Mouse (Mus musculus) midbrain, postnatal 0 days (tissue): ENCODE results near the gene Pik3cg. TPM values are rescaled to one million over a fixed set of nuclear protein-coding genes. Genes with fewer than 3 reads are reported as not detected.

Experiments used
- ATAC-seq: fragments of 200-750 bp; cut with Nextera tagmentation; 2 replicates; pipeline ENCODE4 v1.8.0; 2017; ENCODE audit warnings: moderate number of reproducible peaks, mild to moderate bottlenecking, moderate TSS enrichment, moderate library complexity; ENCODE audit not compliant: low FRiP score
- DNase-seq: peaks from one replicate; pipeline ENCODE4 v3.0.0-alpha.2; 2015; ENCODE audit warnings: low spot score
- H3K27ac ChIP-seq: fragments of 300-500 bp; sonication (generic); 2 replicates; pipeline ENCODE4 v1.5.1; 2014; ENCODE audit warnings: low read depth, mild to moderate bottlenecking, low read length, mixed read lengths
- H3K27me3 ChIP-seq: fragments of 300-500 bp; sonication (generic); 2 replicates; pipeline ENCODE4 v1.6.1; 2014; ENCODE audit warnings: low read length, control low read depth, mixed read lengths; ENCODE audit not compliant: insufficient read depth
- H3K36me3 ChIP-seq: fragments of 300-500 bp; sonication (generic); 2 replicates; pipeline ENCODE4 v1.6.1; 2014; ENCODE audit warnings: low read length, control low read depth, mixed read lengths; ENCODE audit not compliant: insufficient read depth
- H3K4me1 ChIP-seq: fragments of 300-500 bp; sonication (generic); 2 replicates; pipeline ENCODE4 v1.6.1; 2014; ENCODE audit warnings: mild to moderate bottlenecking, control low read depth, antibody characterized with exemption, low read length, mixed read lengths; ENCODE audit not compliant: insufficient read depth
- H3K4me2 ChIP-seq: fragments of 300-500 bp; sonication (generic); 2 replicates; pipeline ENCODE4 v1.6.1; 2014; ENCODE audit warnings: low read depth, mild to moderate bottlenecking, low read length, mixed read lengths; ENCODE audit not compliant: poor library complexity, severe bottlenecking
- H3K4me3 ChIP-seq: fragments of 300-500 bp; sonication (generic); 2 replicates; pipeline ENCODE4 v1.5.1; 2014; ENCODE audit warnings: low read depth, mild to moderate bottlenecking, low read length, moderate library complexity
- H3K9ac ChIP-seq: fragments of 300-500 bp; sonication (generic); replicated peaks from 2 replicates; pipeline ENCODE4 v1.6.1; 2014; ENCODE audit warnings: mild to moderate bottlenecking, low read length, moderate library complexity, mixed read lengths; ENCODE audit not compliant: poor library complexity, severe bottlenecking
- H3K9me3 ChIP-seq: fragments of 300-500 bp; sonication (generic); 2 replicates; pipeline ENCODE4 v1.6.1; 2016; ENCODE audit warnings: low read length, control low read depth
- CTCF ChIP-seq: IDR thresholded peaks from 2 replicates; pipeline ENCODE4 v1.5.1; 2016; ENCODE audit warnings: antibody characterized with exemption, mild to moderate bottlenecking
- WGBS: fragments of 180-500 bp; shearing (Covaris S2); extraction: QIAGEN DNeasy Blood & Tissue Kit; methylation state at CpG from one replicate; pipeline ENCODE4 v1.1.7; 2014; 5-methylcytosine and 5-hydroxymethylcytosine counted together
- polyA plus RNA-seq: library from polyadenylated mRNA; unstranded; fragments of >200 nt; fragmentation: Nextera tagmentation; extraction: Ambion mirVana; gene quantifications from 2 replicates; pipeline ENCODE4 v1.2.1, GENCODE M21; 2015
- total RNA-seq: library from RNA; depleted of rRNA; stranded (reverse); fragments of >200 nt; gene quantifications from 2 replicates; pipeline ENCODE4 v1.2.3, GENCODE M21; 2014

Pik3cg gene
- total and polyA plus RNA-seq, 2 experiments from 2014 or later = 0.78 to 1.9 TPM

- H3K4me2 ChIP-seq = no peak overlapping the region
- no peaks in the 10 kb centered on the region for H3K27me3 ChIP-seq
- peak; percentile 30 for DNase-seq
- no peaks in the 10 kb centered on the region for H3K36me3 ChIP-seq
- H3K27ac ChIP-seq = no peak overlapping the region
- ATAC-seq = no peak
- H3K9me3 ChIP-seq = no peaks in the 10 kb centered on the region
- WGBS = 54% methylated on average over 5 of the region's 5 CpGs
- H3K9ac ChIP-seq = no peak overlapping the region
- H3K4me3 ChIP-seq = no peak overlapping the region
- H3K4me1 ChIP-seq = no peaks in the 10 kb centered on the region
- no peak for TF ChIP-seq CTCF
Measured at GRCm38 (mm10) chr12:32237839-32238238, 29.4 kb upstream of the Pik3cg start.

- DNase-seq = no peak
- H3K9me3 ChIP-seq = no peaks in the 10 kb centered on the region
- no peak overlapping the region for H3K4me2 ChIP-seq
- H3K9ac ChIP-seq = no peak overlapping the region
- no peaks in the 10 kb centered on the region for H3K27me3 ChIP-seq
- no peak for TF ChIP-seq CTCF
- 76% methylated on average over 1 of the region's 1 CpGs for WGBS
- ATAC-seq = no peak
- H3K36me3 ChIP-seq = no peaks in the 10 kb centered on the region
- H3K4me3 ChIP-seq = no peak overlapping the region
- H3K4me1 ChIP-seq = no peaks in the 10 kb centered on the region
- no peak overlapping the region for H3K27ac ChIP-seq
Measured at GRCm38 (mm10) chr12:32237139-32237538, 28.7 kb upstream of the Pik3cg start.

GRCm38 (mm10) chr12:32236450-32236849, 28.0 kb upstream of the Pik3cg start:
- H3K9ac ChIP-seq = no peak overlapping the region
- no peak for TF ChIP-seq CTCF

GRCm38 (mm10) chr12:32233871-32234270, 25.4 kb upstream of the Pik3cg start:
- DNase-seq = peak; percentile 48
- no peaks in the 10 kb centered on the region for H3K27me3 ChIP-seq
- no peak for TF ChIP-seq CTCF
- ATAC-seq = no peak
- no peak overlapping the region for H3K27ac ChIP-seq
- no peak overlapping the region for H3K9ac ChIP-seq
- no peak overlapping the region for H3K4me2 ChIP-seq
- no peaks in the 10 kb centered on the region for H3K4me1 ChIP-seq
- WGBS = 75% methylated on average over 4 of the region's 4 CpGs
- H3K9me3 ChIP-seq = no peaks in the 10 kb centered on the region
- H3K4me3 ChIP-seq = no peak overlapping the region
- no peaks in the 10 kb centered on the region for H3K36me3 ChIP-seq

More at GRCm38 (mm10) chr12:32236450-32236849, 28.0 kb upstream of the Pik3cg start:
- 74% methylated on average over 3 of the region's 3 CpGs for WGBS
- Histone ChIP-seq H3K27ac (no peak overlapping the region), H3K27me3 (no peaks in the 10 kb centered on the region), H3K9me3 (no peaks in the 10 kb centered on the region), H3K4me3 (no peak overlapping the region), H3K4me1 (no peaks in the 10 kb centered on the region), H3K36me3 (no peaks in the 10 kb centered on the region), H3K4me2 (no peak overlapping the region)
- ATAC-seq = no peak
- DNase-seq = no peak

GRCm38 (mm10) chr12:32231398-32231797, 22.9 kb upstream of the Pik3cg start:
- 84% methylated on average over 1 of the region's 1 CpGs for WGBS
- no peaks in the 10 kb centered on the region for H3K27me3 ChIP-seq
- DNase-seq = no peak
- ATAC-seq = no peak
- H3K4me1 ChIP-seq = no peaks in the 10 kb centered on the region
- H3K36me3 ChIP-seq = no peaks in the 10 kb centered on the region
- H3K4me3 ChIP-seq = no peak overlapping the region
- no peak for TF ChIP-seq CTCF
- H3K4me2 ChIP-seq = no peak overlapping the region
- H3K27ac ChIP-seq = no peak overlapping the region
- H3K9me3 ChIP-seq = no peaks in the 10 kb centered on the region
- no peak overlapping the region for H3K9ac ChIP-seq

GRCm38 (mm10) chr12:32223629-32224028, 15.2 kb upstream of the Pik3cg start:
- no peaks in the 10 kb centered on the region for H3K36me3 ChIP-seq
- no peak overlapping the region for H3K9ac ChIP-seq
- no peak overlapping the region for H3K4me2 ChIP-seq
- WGBS = 100% methylated on average over 1 of the region's 1 CpGs
- no peaks in the 10 kb centered on the region for H3K27me3 ChIP-seq
- TF ChIP-seq CTCF = no peak
- no peaks in the 10 kb centered on the region for H3K4me1 ChIP-seq
- ATAC-seq (no peak), DNase-seq (no peak)
- H3K9me3 ChIP-seq = no peaks in the 10 kb centered on the region
- H3K27ac ChIP-seq = no peak overlapping the region
- no peak overlapping the region for H3K4me3 ChIP-seq
